Mouse (Mus musculus) thymus, adult 18-20 months (tissue): ENCODE results near the gene Wdr75.

Experiments
- DNase-seq, 2 experiments: peaks; one replicate each; pipeline ENCODE4 v3.0.0; 2022; ENCODE audit warnings: mixed read lengths in 2 of 2

Gene Wdr75

DNA sequence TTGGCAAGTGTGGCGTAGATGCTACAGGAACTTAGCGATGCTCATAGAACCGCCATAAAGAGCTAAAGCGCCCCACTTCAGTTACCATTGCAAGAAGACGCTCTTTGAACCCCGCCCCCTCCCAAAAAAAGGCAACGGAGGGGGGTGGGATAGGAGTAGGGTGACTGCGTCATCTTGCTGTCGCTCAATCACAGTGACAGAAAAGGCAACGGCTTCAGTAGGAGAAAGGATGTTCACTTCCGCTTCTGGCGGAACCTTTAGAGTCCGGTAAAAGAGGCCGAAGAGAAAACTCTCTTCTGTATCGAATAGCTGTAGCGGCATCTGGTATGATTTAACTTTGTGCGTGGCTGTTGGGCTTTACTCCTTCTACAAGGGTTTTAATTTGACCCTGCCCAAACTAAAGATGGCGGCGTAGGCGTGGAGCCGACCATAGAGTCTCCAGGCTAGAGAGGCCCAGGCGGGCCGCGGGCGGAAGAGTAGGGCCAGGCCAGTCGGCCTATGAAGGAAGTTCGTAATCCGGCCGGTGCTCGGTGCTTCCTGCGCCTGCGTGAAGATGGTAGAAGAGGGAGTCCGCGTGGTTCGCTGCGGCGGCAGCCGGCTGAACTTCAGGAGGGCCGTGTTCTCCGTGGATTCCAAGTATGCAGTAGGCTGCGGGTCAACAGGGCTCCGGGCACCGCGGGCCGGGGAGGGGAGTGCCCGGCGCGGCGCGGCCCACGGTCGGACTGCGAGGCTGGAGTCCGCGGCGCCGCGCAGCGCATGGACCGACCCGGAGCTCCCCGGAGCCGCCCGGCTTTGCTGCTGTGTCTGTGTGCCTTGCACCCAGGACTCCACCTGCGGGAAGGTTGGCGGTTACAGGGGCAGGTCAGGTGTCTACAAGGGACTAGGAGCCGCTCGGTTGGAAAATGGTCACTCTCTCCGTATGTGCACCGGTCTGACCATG lies at the start of gene Wdr75:
Gene Wdr75, plus strand, starts transcription at position 198 of the 940 bp plus-strand sequence.
- peak; percentile 88 to 91 for DNase-seq

DNA sequence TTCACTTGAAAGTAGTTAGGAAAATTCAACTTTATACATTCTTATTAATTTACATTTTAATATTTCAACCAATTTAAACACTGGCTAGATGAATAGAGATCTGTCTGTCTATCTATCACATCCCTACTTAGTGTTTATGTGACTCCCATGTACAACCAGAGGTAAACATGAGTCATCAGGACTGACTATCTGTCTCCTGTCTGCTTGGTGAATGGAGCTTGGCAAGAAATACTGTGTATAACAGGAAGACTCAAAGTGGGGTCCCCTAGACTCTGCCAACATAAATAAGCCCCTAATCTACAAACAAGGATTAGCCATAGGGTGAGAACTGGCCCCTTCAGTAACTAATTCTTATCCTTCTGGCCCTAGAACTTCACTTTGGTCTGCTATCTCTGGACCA lies 39.1 kb upstream of the Wdr75 start:
- no peak for DNase-seq

DNA sequence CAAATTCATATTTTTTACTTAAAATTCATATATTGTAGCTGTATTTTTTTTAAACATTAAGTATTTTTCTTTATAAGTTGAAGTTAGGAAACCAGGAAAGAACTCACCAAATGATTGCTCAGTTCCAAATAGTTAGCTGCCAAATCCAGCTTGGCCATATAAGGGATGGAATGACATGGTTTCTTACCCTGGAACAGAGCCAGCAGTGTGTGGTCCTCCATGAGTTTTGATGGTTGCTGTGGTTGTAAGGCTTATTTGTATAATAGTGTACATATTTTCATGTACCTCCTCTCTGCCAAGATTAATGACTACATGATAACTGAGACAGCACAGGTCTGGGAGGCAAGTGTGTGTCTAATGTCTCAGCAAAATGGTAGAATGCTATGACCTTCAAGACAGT lies 38.3 kb upstream of the Wdr75 start:
- no peak for DNase-seq

DNA sequence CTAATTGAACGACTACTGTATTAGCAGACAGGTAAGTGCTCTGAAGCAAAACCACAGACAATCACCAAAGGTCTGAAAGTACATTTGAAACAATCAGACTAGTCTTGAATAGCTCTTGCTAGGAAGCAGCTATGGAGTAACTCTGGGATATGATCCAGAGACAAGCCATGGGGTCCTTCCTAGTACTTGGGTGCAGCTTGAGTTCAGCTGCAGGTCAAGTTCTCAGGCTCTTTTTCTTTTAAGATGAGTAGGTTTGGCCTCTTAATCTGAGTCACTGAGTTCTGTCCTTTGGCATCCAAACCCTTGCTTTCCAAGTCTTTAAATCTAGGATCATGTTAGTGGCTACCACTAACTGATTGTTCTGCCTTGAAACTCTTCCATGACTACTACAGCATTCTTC lies 37.0 kb upstream of the Wdr75 start:
- no peak for DNase-seq

DNA sequence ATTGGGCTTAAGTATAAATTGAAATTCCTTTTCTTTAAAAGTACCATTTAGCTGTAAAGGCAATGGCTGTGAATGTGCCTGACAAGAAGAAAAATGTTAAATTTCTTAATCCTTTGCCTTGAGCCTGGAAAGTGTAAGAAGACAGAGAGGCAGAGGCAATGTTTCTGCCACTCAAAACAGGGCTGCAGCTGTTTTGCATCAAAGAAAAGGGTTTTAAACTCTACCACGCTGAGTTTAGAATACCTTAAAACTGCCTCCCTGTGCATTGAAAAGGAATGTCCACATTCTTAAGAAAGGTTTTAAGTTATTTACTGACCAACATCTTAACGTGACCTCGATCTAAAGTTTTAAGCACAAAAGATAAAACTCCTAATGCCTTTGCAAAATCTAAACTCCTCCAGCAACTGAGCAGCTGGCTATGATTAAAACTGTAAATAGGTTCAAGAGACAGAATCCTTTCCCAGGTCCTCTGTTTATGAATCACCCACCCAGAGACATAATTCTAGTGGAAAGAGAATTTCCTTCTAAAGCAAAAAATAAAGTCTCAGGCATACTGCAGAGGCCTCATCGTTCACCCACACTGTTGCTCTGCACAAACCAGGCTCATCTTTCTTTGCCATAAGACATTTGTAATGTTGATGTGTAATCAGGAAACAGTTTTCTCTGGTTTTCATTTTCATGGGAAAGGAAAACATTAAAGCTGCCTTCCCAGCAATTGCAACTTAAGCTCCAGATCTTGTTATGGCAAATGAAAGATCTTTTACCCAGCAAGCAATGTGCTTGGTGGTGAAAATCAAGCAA lies 34.1 kb upstream of the Wdr75 start:
- DNase-seq: no peak

DNA sequence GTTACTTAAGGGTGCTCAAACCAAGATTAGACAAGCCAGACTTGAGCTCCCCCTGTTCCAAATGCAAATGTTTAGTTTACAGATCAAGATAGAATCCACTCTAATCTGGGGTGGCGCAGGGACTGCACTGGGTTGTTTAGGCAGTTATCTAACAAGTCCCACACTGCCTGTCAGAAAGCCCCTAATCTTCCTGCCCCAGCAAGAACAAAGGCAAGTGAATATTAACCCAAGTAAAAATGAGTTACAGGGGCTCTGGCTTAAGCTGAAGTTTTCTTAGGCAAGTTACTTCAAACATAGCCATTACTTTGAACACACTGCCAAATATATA lies 33.5 kb upstream of the Wdr75 start:
- DNase-seq: no peak

DNA sequence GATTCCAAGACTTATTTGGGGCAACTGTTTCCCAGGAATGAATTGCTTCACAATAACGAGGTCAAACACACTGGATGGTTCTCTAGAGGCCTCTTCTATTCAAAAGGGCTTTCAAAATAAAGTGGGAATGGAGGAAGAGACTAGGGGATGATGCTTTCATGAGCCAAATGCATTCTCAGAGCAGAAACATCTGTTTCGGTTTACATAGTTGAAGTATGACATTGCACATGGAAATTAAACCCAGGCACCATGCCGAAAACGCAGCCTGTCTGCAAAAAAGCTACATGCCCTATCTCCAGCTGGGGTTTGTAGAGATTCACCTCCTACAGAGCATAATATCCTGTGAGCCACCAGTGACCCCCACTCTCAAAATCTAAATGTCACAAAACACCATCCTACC lies 29.3 kb upstream of the Wdr75 start:
- no peak for DNase-seq

DNA sequence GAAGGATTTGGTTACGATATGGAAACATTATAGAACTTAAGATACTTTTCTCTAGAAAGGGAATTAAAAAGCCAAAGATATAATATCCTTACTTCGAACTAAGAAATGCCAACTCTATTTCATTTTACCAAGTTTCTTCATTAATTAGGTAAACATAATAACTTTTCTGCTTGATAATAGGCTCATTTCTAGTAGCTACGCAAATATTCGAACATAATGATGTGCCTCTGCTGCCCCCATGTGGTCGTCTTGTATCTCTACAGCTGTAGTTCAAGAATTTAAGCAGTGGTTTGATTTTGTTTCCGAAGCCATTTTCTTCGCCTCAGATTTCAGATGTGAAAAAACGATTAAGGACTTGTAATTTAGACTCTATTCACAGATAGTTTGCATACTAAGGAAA lies 28.8 kb upstream of the Wdr75 start:
- DNase-seq: no peak

DNA sequence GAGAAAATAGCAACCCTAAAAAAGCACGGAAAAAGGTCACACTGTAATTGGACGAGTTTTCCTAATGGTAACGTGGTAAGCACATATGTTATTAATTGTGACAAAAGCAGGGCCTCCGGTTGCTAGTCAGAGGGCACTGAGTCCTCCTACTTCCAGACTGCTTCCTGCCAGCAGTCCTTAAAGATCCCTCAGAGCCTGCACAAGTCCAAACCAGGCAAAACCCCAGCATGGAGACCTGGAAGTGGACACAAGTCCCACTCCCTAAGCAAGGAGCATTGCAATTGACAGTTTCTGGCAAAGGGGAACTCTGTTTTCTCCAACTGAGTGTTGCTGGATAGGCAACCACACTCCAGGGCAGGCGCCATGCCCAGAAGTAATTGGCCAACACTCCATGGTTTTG lies 27.4 kb upstream of the Wdr75 start:
- no peak for DNase-seq

DNA sequence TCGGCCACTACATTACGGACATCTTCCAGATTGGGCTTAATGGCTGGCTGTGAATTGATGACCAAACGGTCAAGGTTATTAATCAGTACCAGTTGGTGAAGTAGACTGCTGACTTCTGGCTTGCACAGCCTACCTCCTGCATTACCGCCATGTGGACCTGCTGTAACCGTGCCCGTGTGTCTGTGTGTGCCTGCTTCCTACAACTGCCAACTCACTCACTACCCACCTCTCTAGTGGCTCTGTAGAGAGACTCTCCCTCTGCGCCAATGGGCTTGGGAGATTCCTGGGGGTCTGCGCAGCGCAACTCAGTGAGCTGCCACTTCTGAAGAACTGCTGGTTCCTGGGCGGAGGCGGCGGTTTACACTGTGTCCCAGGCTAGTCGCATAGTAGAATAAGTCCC lies 25.6 kb upstream of the Wdr75 start:
- no peak for DNase-seq

DNA sequence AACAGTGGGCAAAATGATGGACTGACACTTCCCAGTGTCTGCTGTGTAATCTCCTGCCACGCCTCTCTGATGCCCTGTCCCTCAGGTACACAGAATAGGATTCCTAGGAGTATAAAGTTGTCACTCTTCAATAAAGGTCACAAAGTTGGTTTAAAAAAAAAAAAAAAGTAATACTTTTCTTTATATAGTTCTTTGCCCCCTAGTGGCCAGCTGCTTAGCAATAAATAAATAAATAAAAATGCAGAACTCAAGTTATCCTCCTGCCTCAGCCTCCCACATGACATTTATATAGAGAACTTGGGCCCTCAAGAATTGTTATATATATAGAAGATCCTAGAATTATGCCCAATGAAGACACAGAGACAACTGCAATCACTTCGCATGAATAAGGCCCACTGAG lies 24.9 kb upstream of the Wdr75 start:
- no peak for DNase-seq

DNA sequence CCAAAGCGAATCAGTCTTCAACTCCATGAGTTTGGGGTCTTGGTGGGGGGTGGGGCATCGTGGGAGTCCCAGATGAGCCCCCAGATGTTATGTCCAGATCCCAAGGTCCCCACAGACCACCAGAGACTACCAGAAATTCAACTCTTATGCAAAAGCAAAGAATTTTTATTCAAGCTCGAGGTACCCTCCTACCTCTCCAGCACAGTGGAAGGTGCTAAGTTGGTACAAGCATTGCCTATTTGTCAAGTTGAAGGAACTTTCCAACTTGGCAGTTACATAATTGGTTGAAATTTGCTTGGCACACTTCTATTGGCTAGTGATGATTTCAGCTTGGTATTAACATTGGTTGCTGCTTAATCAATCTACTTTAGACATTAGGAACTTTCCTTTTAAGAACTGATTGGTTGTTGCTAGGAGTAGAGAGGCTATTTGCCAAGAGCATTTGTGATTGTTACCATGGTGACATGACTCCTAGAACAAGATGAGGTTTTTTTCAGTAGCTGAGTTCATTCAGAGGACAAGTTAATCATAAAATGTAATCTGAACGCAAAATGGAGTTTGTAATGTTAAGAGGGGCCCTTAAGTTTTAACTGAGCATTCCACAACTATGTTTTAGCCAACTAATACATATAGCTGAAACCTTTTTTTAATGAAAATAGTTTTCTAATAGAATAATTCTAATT lies 14.2 kb upstream of the Wdr75 start:
- no peak for DNase-seq

DNA sequence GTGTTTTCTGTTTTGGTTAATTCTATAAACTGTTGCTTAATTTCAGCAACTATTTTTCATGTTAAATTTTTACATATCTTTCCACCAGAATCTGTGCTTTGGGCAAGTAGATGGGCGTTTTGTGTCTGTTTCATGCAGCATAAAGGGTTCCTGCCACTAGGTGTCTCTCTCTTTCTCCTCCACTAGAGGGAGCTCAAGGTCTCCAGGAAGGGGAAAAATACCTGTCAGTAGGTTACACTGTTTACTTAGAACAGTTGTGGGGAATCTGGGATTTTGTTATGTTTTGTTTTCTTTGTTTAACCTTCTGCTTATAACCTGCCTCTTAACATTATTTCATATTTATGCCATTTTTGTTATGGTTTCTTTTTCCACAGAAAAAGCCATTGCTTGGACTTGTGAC lies 21.9 kb downstream of the Wdr75 start:
- DNase-seq: no peak

DNA sequence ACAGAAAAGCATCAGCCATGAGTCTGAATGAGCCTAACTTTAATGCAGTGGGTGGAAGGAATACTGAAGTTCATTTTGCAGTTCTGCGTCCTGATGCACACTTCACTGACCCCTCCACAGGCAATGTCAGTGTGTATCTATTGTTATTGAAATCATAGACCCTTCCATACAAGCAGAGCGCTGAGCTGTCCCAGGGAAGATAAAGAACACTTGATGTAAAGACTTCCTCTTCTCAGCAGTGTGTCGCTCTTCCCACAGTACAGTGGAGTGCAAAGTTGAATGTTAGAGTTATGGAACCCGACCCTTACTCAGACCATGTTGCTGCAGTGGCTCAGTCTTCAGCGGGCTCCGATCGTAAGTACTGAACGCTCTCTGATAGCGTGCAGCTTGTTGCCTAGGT lies 23.6 kb downstream of the Wdr75 start:
- no peak for DNase-seq

DNA sequence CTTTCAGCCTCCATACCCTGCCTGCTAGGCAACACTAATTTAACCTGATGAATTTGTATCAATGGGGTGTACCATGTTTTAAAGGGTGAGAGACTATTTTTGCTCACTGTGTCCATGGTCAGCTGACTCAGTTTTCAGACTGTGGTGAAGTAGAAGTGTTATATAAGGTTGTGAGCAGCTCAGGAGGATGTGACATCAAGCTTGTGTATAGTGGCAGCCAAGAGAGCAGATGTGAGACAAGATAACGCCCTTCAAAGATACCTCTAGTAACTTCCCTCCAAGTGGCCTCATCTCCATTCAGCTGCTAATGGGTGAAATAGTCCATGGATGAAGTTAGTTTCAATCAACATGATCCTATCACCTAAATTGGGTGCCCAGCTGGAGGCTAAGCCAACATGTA lies 29.5 kb downstream of the Wdr75 start:
- DNase-seq: no peak

DNA sequence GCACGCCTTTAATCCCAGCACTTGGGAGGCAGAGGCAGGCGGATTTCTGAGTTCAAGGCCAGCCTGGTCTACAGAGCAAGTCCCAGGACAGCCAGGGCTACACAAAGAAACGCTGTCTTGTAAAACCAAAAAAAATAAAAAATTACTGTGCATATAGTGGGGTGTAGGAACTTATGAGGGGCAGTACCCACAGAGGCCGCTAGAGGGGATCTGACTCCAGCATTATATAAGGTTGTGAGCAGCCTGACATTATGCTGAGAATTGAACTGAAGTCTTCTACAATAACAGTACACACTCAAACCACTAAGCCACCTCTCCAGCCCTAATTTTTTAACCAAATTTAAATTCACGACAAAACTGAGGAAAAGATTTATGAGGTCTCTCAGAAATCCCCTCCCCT lies 30.2 kb downstream of the Wdr75 start:
- peak; percentile 3 to 5 for DNase-seq

DNA sequence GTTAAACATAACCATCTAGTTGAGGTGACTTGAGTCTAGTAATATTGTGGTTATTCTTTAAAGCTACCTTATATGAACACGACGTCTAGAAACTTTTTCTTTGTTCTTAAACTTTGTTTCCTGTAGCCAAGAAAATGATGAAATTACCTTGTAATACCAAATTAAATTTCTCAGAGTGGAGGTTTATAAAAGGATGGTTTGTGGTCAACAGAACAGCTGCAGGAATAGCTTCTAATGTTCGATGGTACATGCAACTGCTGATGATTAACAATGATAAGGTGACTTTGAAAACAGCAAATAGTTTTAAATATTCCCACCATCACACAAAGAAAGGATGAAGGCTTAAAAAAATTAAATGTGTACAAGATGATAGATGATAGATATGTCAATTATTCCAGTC lies 30.7 kb downstream of the Wdr75 start:
- DNase-seq: no peak

DNA sequence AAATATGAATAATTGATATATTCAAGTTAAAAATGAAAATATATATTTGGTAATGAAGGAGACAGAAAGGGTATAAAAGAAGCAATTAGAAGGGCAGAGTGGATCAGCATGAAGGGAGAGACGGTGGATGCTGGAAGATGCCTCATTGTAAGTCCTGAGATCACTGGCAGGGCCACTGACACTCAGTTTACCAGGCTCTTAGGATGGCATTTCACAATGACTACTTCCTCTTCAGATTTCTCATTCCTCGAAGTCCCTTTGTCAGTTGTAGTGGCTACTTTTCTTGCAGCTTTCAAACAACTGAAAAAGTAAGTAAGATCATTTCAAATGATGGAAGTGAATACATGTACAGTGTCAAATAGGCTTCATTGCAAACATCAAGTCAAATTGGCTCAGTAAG lies 31.2 kb downstream of the Wdr75 start:
- DNase-seq: no peak

DNA sequence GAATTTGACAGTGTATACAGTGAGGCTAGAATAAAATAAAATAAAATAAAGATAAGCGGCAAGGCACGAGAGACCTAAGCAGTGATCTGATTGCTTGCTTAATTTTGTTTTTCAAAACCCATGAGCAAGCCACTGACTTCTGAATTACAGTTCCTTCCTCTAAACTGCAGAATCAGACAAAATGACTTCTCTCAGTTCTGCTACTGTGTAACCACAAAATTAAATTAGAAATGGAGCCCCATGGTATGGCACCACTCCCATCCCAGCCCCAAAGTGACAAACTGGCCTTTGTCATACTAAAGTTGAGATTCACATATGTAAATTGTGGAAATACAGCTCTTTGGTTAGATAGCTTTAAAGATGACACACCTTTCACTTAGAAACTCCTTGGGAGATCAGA lies 31.8 kb downstream of the Wdr75 start:
- DNase-seq: no peak

DNA sequence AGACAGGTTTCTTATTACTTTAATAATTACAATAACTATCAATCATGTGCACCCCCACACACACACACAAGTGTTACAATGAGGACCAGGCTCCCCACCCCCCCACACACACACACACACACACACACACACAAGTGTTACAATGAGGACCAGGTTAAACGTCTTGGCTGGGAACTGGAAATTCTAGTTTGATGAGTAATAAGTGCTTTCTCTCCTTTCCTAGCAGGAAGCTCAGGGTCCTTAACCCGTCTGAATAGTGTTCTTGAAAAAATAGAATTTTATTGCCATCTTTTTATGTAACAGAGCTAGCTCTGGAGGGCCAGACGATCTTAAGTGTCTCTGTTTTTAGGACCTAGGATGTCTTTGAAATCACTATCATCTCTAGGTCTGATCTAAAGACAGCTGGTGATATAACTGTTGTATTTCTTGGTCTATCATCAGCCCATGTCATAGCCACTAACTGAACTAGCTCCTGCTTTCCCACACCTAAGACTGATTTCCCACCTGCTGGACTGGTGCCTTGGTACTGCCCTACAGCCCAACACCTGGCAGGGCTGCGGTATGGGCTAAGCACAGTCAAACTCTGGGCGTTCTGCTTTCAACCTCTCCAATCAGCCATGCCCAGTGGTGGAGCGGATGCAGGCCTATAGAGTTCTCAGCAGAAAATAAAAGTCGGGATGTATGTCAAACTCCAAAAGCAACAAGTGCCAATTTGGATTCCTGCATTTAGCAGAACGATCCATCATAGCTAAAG lies 35.7 kb downstream of the Wdr75 start:
- DNase-seq: no peak

DNA sequence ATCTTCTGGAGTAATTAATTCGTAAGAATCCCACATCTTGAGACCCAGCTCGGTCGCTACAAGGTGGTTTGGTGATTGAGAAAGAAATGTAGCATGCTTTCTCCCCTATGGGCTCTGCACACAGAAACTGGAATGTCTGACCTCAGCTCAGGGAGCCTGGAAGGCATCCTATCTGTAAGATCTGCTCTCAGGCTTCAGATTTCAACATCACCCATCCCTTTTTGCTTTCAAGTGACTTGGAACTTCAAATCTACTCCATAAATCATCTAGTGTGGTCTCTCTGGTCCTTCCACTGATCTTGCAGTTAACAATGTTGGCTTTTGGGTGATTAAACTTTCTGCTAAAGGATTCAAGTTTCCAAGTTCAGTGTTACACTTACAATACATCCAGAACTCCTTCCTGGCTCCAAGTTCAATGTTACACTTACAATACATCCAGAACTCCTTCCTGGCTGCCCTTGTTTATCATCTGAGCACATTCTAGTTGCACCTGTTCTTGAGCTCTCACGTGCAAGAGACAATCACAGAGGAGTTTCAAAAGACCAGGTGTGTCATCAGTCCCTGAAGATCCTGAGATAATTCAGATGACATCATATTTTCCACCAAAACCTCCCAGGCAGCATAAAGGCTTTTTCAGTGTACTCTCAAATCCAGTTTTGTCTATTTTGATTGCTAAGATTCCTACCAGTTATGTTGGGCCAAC lies 40.5 kb downstream of the Wdr75 start:
- DNase-seq: no peak

DNA sequence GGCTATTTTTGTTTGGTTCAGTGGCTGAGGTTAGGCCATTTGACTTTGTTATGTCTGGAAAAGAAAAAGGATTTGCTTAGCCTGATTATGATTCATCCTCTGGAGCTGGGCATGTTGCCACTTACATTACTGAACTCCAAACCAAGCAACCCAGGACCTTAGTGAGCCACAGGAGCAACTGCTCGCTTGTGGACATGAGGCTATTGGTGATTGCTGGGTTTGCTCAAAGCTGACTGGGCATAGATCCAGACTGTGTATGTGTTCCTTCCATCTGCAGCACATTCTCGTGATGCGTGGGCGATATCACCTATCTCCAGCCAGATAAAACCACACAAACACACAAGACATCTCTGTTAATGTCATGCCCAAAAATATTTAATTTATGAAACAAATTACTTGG lies 42.8 kb downstream of the Wdr75 start:
- DNase-seq: no peak
